Mouse (Mus musculus) stomach, postnatal 0 days (tissue): ENCODE data around the gene Kif3a.

Experiments
- CTCF ChIP-seq: IDR thresholded peaks from 2 replicates; pipeline ENCODE4 v1.5.1; 2016; ENCODE audit warnings: antibody characterized with exemption, low read depth, mild to moderate bottlenecking, moderate library complexity
- EP300 ChIP-seq: optimal IDR thresholded peaks from 2 replicates; pipeline ENCODE3; 2016; ENCODE audit warnings: antibody characterized with exemption

DNA sequence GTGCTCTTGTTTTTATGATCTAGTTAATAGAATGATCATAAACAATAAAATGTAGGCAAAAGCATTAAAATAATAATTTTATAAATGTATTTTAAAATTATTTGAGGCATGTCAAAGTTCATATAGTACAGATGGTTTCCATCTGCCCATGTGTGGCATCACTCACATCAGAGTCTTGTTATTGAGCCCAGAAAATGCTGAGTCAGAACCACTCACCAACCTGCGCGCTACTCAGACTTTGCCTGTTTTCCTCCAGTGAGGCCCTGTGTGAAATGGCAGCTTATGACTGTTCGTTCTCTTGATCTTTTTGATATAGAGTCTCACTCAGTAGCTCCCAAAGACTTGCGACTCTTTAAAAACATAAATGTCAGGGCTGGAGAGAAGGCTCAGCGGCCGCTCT, 18.3 kb downstream of the Kif3a start:
- TF ChIP-seq CTCF, result no peak
- no peak for TF ChIP-seq EP300
